Mouse (Mus musculus) ES-E14 (cell line): ENCODE measurements around the gene Shb.

Source experiments
- CHD2 ChIP-seq: IDR thresholded peaks from 2 replicates; pipeline ENCODE4 v1.6.1; 2014; ENCODE audit warnings: mild to moderate bottlenecking, low read depth, low read length, inconsistent platforms
- HCFC1 ChIP-seq: IDR thresholded peaks from 2 replicates; pipeline ENCODE4 v1.6.1; 2012; ENCODE audit warnings: low read length, inconsistent platforms, borderline replicate concordance; ENCODE audit not compliant: insufficient read depth
- ZC3H11A ChIP-seq: IDR thresholded peaks from 2 replicates; pipeline ENCODE4 v1.6.1; 2012; ENCODE audit warnings: low read depth, mild to moderate bottlenecking, inconsistent platforms, low read length, borderline replicate concordance

DNA sequence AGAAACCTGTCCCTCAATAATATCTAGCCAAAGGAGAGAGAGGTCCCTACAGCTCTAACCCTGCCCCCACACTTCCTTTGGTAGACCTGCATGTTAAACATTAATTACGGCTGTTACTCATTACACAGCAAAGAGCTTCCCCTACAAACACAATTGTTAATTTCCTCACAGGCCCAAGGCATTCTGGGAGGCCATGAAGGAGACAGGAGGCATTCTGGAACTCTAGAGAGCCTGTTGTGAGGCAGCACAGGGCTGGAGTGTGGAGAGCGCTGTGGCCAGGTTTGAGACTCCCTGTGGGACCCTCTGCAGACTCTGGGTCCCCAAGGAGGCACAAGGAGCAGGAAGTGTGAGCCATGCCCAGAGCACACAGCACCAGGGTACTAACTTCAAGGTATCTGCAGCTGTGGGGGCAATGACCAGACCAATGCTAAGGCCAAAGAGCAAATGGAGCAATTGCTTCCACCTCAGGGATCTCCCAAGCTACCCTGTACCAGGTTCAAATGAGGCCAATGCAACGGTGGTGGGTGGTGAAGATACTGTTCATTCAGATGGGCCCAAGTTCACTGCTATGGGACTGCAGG lies 78.9 kb downstream of the Shb start:
- TF ChIP-seq HCFC1 (no peak), CHD2 (no peak), ZC3H11A (no peak)
